Mouse (Mus musculus) thymus, adult 2 months (tissue): Measurements from ENCODE around the gene Vamp1.

Experiments used
- CTCF ChIP-seq: fragments of 200-500 bp; IDR thresholded peaks from 2 replicates; pipeline ENCODE4 v1.5.1; 2012; ENCODE audit warnings: mild to moderate bottlenecking, control low read depth, low read length, moderate library complexity, borderline replicate concordance; ENCODE audit not compliant: control insufficient read depth, poor library complexity, insufficient read depth; ENCODE audit errors: extremely low read depth
- POLR2A ChIP-seq: fragments of 200-500 bp; IDR thresholded peaks from 2 replicates; pipeline ENCODE4 v1.6.1; 2012; ENCODE audit warnings: mild to moderate bottlenecking, low read length, control low read depth, moderate library complexity; ENCODE audit not compliant: control insufficient read depth, poor library complexity, insufficient read depth; ENCODE audit errors: extremely low read depth

- TF ChIP-seq POLR2A, result no peak
- TF ChIP-seq CTCF, result no peak
Observed at GRCm38 (mm10) chr6:125234520-125234828, 19.1 kb downstream of the Vamp1 start.
